8 mouse cellular contexts compared by ENCODE assay signal in the genomic region with DNA sequence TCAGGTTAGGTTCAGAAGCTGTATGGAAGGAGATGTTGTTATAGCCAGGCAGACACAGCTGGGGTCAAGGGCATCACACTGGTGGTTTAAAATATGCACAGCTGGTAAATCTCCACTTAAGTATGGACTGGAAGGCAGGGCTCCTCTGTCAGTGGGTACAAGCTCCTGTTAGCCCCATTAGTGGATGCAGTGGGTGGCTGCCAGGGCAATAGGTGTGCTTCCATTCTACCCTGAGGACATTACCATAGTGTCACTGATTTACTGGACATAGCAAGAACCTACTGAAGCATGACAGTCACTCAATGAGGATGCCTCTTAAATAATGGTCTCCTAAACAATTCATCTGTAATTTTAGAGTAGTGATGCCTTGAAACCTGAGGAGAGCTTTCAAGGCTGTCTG.
"Had no signal": no experiment of that assay in that cellular context is flagged by ENCODE, and none has a peak within 500 bp of the region (broad histone marks: within the 10 kb centered on the region; RNA-seq: fewer than 3 reads in every experiment).

No protein-coding gene starts in this region.

- H3K4me3 ChIP-seq: intestine, embryonic 15.5 days; liver, embryonic 13.5 days had no signal

- ATAC-seq: intestine, embryonic 15.5 days had no signal

- H3K9ac ChIP-seq: intestine, embryonic 15.5 days; liver, embryonic 13.5 days had no signal

- H3K4me2 ChIP-seq: intestine, embryonic 15.5 days; liver, embryonic 13.5 days; midbrain, embryonic 11.5 days had no signal

- H3K27me3 ChIP-seq: intestine, embryonic 15.5 days; liver, embryonic 13.5 days had no signal

- H3K4me1 ChIP-seq: intestine, embryonic 15.5 days; liver, embryonic 13.5 days had no signal

- DNase-seq: liver, embryonic 13.5 days; lung, adult 2 months; lung, postnatal 4 days; midbrain, embryonic 14.5 days; thymus, adult 18-20 months; thymus, postnatal 36 days had no signal

- H3K9me3 ChIP-seq: intestine, embryonic 15.5 days; liver, embryonic 13.5 days had no signal

- H3K27ac ChIP-seq: intestine, embryonic 15.5 days; liver, embryonic 13.5 days had no signal
